In genomic region chr13:107094976-107095716, GRCm38 (mm10) we compare ENCODE assay signal across 8 mouse cellular contexts.
DNase-seq lines count a peak whose midpoint lies in the region; ATAC-seq and TF ChIP-seq lines count a peak whose summit lies in the region.

No protein-coding gene starts in this region.

- ATAC-seq in heart, embryonic 11.5 days (replicated peaks; ENCODE audit: insufficient number of reproducible peaks, low FRiP score, low TSS enrichment): 0 out of 2 replicates have a peak, but pooled peaks have one; percentile 40
- ATAC-seq in embryonic facial prominence, embryonic 12.5 days (ENCODE audit: insufficient number of reproducible peaks, insufficient read depth, low FRiP score, low TSS enrichment): peak; percentile 53
- ATAC-seq in limb, embryonic 14.5 days (ENCODE audit: low FRiP score, low read depth): peak; percentile 42; the same call in 1 of the 2 replicates
- no peak for ATAC-seq in cerebellum, adult (ENCODE audit: insufficient number of reproducible peaks, low FRiP score, low TSS enrichment)

- H3K4me2 ChIP-seq in heart, embryonic 11.5 days: peak overlapping the region; percentile 38
- no peak overlapping the region for H3K4me2 ChIP-seq in embryonic facial prominence, embryonic 12.5 days (replicated peaks)
- 0 out of 2 replicates have a peak overlapping the region, but pooled peaks have one; percentile 15 for H3K4me2 ChIP-seq in limb, embryonic 14.5 days (replicated peaks; ENCODE audit: low read depth, low read length, severe bottlenecking)

- intact Hi-C loops in heart, postnatal 25 days (cut with DNase I): loop anchor here (5.0 kb wide), 2 partner anchors 58 to 73 kb away; partner anchors contain the start of gene Kif2a

- H3K9ac ChIP-seq in heart, embryonic 11.5 days (ENCODE audit: low read depth, low read length): no peak overlapping the region
- no peak overlapping the region for H3K9ac ChIP-seq in embryonic facial prominence, embryonic 12.5 days
- H3K9ac ChIP-seq in limb, embryonic 14.5 days (ENCODE audit: low read depth, low read length, severe bottlenecking): no peak overlapping the region

- H3K27me3 ChIP-seq in heart, embryonic 11.5 days (ENCODE audit: control insufficient read depth, insufficient read depth, low read length): no peaks in the 10 kb centered on the region
- no peaks in the 10 kb centered on the region for H3K27me3 ChIP-seq in embryonic facial prominence, embryonic 12.5 days
- H3K27me3 ChIP-seq in limb, embryonic 14.5 days (ENCODE audit: control insufficient read depth, insufficient read depth, low read length): no peaks in the 10 kb centered on the region

- no peak for TF ChIP-seq POLR2A in limb, embryonic 14.5 days (IDR thresholded peaks at IDR 0.05; ENCODE audit: borderline replicate concordance, extremely low read depth, insufficient read depth, insufficient read length)

- WGBS in heart, embryonic 11.5 days (ENCODE audit: insufficient replicate concordance): 63% methylated on average over 11 of the region's 11 CpGs
- 61% methylated on average over 11 of the region's 11 CpGs for WGBS in embryonic facial prominence, embryonic 12.5 days
- 51% methylated on average over 11 of the region's 11 CpGs for WGBS in limb, embryonic 14.5 days

- DNase-seq in heart, postnatal 25 days (ENCODE audit: low spot score): no peak
- peak; percentile 47 for DNase-seq in limb, embryonic 14.5 days (ENCODE audit: low spot score)
- peak; percentile 34 to 56 for DNase-seq in thymus, adult 18-20 months
- DNase-seq in cerebellum, postnatal 4 days (ENCODE audit: low spot score in 2 of 2): no peak
- no peak for DNase-seq in gastrocnemius, postnatal 4 days (ENCODE audit: low spot score in 2 of 2)

- H3K4me1 ChIP-seq in heart, embryonic 11.5 days (ENCODE audit: control insufficient read depth, insufficient read depth, low read length): 0 out of 2 replicates have a peak, but pooled peaks cover 9% of the 10 kb centered on the region
- peaks cover 14% of the 10 kb centered on the region for H3K4me1 ChIP-seq in embryonic facial prominence, embryonic 12.5 days
- peaks cover 5% of the 10 kb centered on the region; the same call in 1 of the 2 replicates for H3K4me1 ChIP-seq in limb, embryonic 14.5 days (ENCODE audit: control insufficient read depth, insufficient read depth, low read length)

- H3K27ac ChIP-seq in heart, embryonic 11.5 days (ENCODE audit: low read depth, low read length): peak overlapping the region; percentile 73
- H3K27ac ChIP-seq in embryonic facial prominence, embryonic 12.5 days: peak overlapping the region; percentile 57; the same call in 1 of the 2 replicates
- H3K27ac ChIP-seq in limb, embryonic 14.5 days (replicated peaks; ENCODE audit: low read depth, low read length): peak overlapping the region; percentile 9; the same call in 1 of the 2 replicates

- no peaks in the 10 kb centered on the region for H3K9me3 ChIP-seq in heart, embryonic 11.5 days (replicated peaks; ENCODE audit: control insufficient read depth, low read length)
- H3K9me3 ChIP-seq in embryonic facial prominence, embryonic 12.5 days: no peaks in the 10 kb centered on the region
- H3K9me3 ChIP-seq in limb, embryonic 14.5 days (ENCODE audit: control insufficient read depth, low read length): no peaks in the 10 kb centered on the region

- H3K36me3 ChIP-seq in heart, embryonic 11.5 days (ENCODE audit: control insufficient read depth, insufficient read depth, low read length): no peaks in the 10 kb centered on the region
- no peaks in the 10 kb centered on the region for H3K36me3 ChIP-seq in embryonic facial prominence, embryonic 12.5 days
- H3K36me3 ChIP-seq in limb, embryonic 14.5 days (ENCODE audit: control insufficient read depth, insufficient read depth, low read length): no peaks in the 10 kb centered on the region

- no peak overlapping the region for H3K4me3 ChIP-seq in heart, embryonic 11.5 days (ENCODE audit: low read depth, low read length)
- no peak overlapping the region for H3K4me3 ChIP-seq in embryonic facial prominence, embryonic 12.5 days
- H3K4me3 ChIP-seq in limb, embryonic 14.5 days (replicated peaks; ENCODE audit: low read length): no peak overlapping the region

Comparison
In these comparisons a context has a peak if more than half of its experiments do, and no peak if none do; other contexts are left out.
1. H3K27ac ChIP-seq: peak in every context shown above with its lines; median percentile 73 in heart, embryonic 11.5 days; 57 in embryonic facial prominence, embryonic 12.5 days; 9 in limb, embryonic 14.5 days.
2. DNase-seq: peak in limb, embryonic 14.5 days (single experiment) and thymus, adult 18-20 months (2 of 2); none in heart, postnatal 25 days (single experiment), cerebellum, postnatal 4 days (0 of 2) and gastrocnemius, postnatal 4 days (0 of 2).